Mouse (Mus musculus) embryonic facial prominence, embryonic 11.5 days (tissue): ENCODE results near the gene Atp2b1. TPM values are rescaled to one million over a fixed set of nuclear protein-coding genes. Genes with fewer than 3 reads are reported as not detected.

Experiments used
- ATAC-seq: fragments of 200-750 bp; cut with Nextera tagmentation; replicated peaks from 2 replicates; pipeline ENCODE4 v1.8.0; 2017; ENCODE audit warnings: low read depth; ENCODE audit not compliant: insufficient number of reproducible peaks, low FRiP score, low TSS enrichment
- DNase-seq: peaks from one replicate; pipeline ENCODE4 v3.0.0-alpha.2; 2015; ENCODE audit warnings: low spot score
- H3K27ac ChIP-seq: fragments of 300-500 bp; sonication (generic); replicated peaks from 2 replicates; pipeline ENCODE4 v1.5.1; 2014; ENCODE audit warnings: mild to moderate bottlenecking, low read depth, low read length, control low read depth
- H3K27me3 ChIP-seq: fragments of 300-500 bp; sonication (generic); 2 replicates; pipeline ENCODE4 v1.6.1; 2014; ENCODE audit warnings: mild to moderate bottlenecking, low read length, moderate library complexity, mixed read lengths; ENCODE audit not compliant: control insufficient read depth, insufficient read depth
- H3K36me3 ChIP-seq: fragments of 300-500 bp; sonication (generic); replicated peaks from 2 replicates; pipeline ENCODE4 v1.6.1; 2014; ENCODE audit warnings: low read depth, mild to moderate bottlenecking, low read length, moderate library complexity, mixed read lengths; ENCODE audit not compliant: control insufficient read depth, insufficient read depth
- H3K4me1 ChIP-seq: fragments of 300-500 bp; sonication (generic); 2 replicates; pipeline ENCODE4 v1.6.1; 2014; ENCODE audit warnings: low read length, mixed read lengths; ENCODE audit not compliant: control insufficient read depth, insufficient read depth
- H3K4me2 ChIP-seq: fragments of 300-500 bp; sonication (generic); 2 replicates; pipeline ENCODE4 v1.6.1; 2014; ENCODE audit warnings: low read depth, mild to moderate bottlenecking, control low read depth, low read length, moderate library complexity
- H3K4me3 ChIP-seq: fragments of 300-500 bp; sonication (generic); 2 replicates; pipeline ENCODE4 v1.5.1; 2014; ENCODE audit warnings: low read depth, low read length, control low read depth
- H3K9ac ChIP-seq: fragments of 300-500 bp; sonication (generic); replicated peaks from 2 replicates; pipeline ENCODE4 v1.6.1; 2014; ENCODE audit warnings: mild to moderate bottlenecking, control low read depth, low read length
- H3K9me3 ChIP-seq: fragments of 300-500 bp; sonication (generic); replicated peaks from 2 replicates; pipeline ENCODE4 v1.6.1; 2016; ENCODE audit warnings: mild to moderate bottlenecking, low read length, inconsistent platforms, mixed read lengths; ENCODE audit not compliant: control insufficient read depth
- WGBS: fragments of 180-500 bp; shearing (Covaris S2); extraction: QIAGEN DNeasy Blood & Tissue Kit; methylation state at CpG from one replicate; pipeline ENCODE4 v1.1.7; 2014; 5-methylcytosine and 5-hydroxymethylcytosine counted together
- polyA plus RNA-seq: library from polyadenylated mRNA; unstranded; fragments of >200 nt; fragmentation: Nextera tagmentation; extraction: Ambion mirVana; gene quantifications from 2 replicates; pipeline ENCODE4 v1.2.1, GENCODE M21; 2014

Atp2b1 gene
- polyA plus RNA-seq = 92.0 and 94.1 TPM in 2 replicates

- H3K27me3 ChIP-seq = no peaks in the 10 kb centered on the region
- DNase-seq = peak; percentile 95
- peak within 1 kb of the TSS; percentile 68 for H3K9ac ChIP-seq
- peak; percentile 93 for ATAC-seq
- H3K4me2 ChIP-seq = peak within 1 kb of the TSS; percentile 96
- no peaks in the 10 kb centered on the region for H3K9me3 ChIP-seq
- no peaks in the 10 kb centered on the region for H3K36me3 ChIP-seq
- H3K27ac ChIP-seq = peak within 1 kb of the TSS; percentile 90
- H3K4me1 ChIP-seq = no peaks in the 10 kb centered on the region; the same call in 1 of the 2 replicates
- WGBS = under 1% methylated on average over 66 of the region's 120 CpGs
- peak within 1 kb of the TSS; percentile 97 for H3K4me3 ChIP-seq
Measured at GRCm38 (mm10) chr10:98913961-98914809, at the start of gene Atp2b1. Gene Atp2b1 (plus strand): TSS chr10:98914406.

- H3K27me3 ChIP-seq = no peaks in the 10 kb centered on the region
- WGBS = 62% methylated on average over 3 of the region's 3 CpGs
- no peaks in the 10 kb centered on the region for H3K36me3 ChIP-seq
- no peak for ATAC-seq
- DNase-seq = peak; percentile 29
- no peaks in the 10 kb centered on the region for H3K4me1 ChIP-seq
- H3K4me3 ChIP-seq = no peak overlapping the region
- no peaks in the 10 kb centered on the region for H3K9me3 ChIP-seq
- H3K4me2 ChIP-seq = no peak overlapping the region
- no peak overlapping the region for H3K27ac ChIP-seq
- no peak overlapping the region for H3K9ac ChIP-seq
Measured at GRCm38 (mm10) chr10:98864851-98865250, 49.4 kb upstream of the Atp2b1 start.

- 94% methylated on average over 5 of the region's 5 CpGs for WGBS
- Histone ChIP-seq H3K36me3 (no peaks in the 10 kb centered on the region), H3K4me3 (no peak overlapping the region), H3K4me1 (no peaks in the 10 kb centered on the region), H3K27ac (no peak overlapping the region), H3K9ac (no peak overlapping the region), H3K4me2 (no peak overlapping the region), H3K27me3 (no peaks in the 10 kb centered on the region), H3K9me3 (no peaks in the 10 kb centered on the region)
- DNase-seq = no peak
- no peak for ATAC-seq
Measured at GRCm38 (mm10) chr10:98866836-98867370, 47.3 kb upstream of the Atp2b1 start.

- H3K4me3 ChIP-seq = no peak overlapping the region
- H3K9ac ChIP-seq = no peak overlapping the region
- H3K27ac ChIP-seq = no peak overlapping the region
- ATAC-seq (no peak), DNase-seq (no peak)
- WGBS = 86% methylated on average over 4 of the region's 4 CpGs
- no peaks in the 10 kb centered on the region for H3K4me1 ChIP-seq
- no peaks in the 10 kb centered on the region for H3K36me3 ChIP-seq
- no peaks in the 10 kb centered on the region for H3K27me3 ChIP-seq
- no peak overlapping the region for H3K4me2 ChIP-seq
- H3K9me3 ChIP-seq = no peaks in the 10 kb centered on the region
Measured at GRCm38 (mm10) chr10:98868351-98868908, 45.8 kb upstream of the Atp2b1 start.

- Histone ChIP-seq H3K4me3 (no peak overlapping the region), H3K4me2 (no peak overlapping the region), H3K36me3 (no peaks in the 10 kb centered on the region), H3K9me3 (no peaks in the 10 kb centered on the region), H3K27ac (no peak overlapping the region), H3K9ac (no peak overlapping the region), H3K4me1 (no peaks in the 10 kb centered on the region), H3K27me3 (no peaks in the 10 kb centered on the region)
- 66% methylated on average over 3 of the region's 3 CpGs for WGBS
- no peak for ATAC-seq
- no peak for DNase-seq
Measured at GRCm38 (mm10) chr10:98877855-98878254, 36.4 kb upstream of the Atp2b1 start.

GRCm38 (mm10) chr10:98878636-98879035, 35.6 kb upstream of the Atp2b1 start:
- no peaks in the 10 kb centered on the region for H3K9me3 ChIP-seq

GRCm38 (mm10) chr10:98880057-98880456, 34.1 kb upstream of the Atp2b1 start:
- Histone ChIP-seq H3K4me1 (no peaks in the 10 kb centered on the region), H3K4me2 (no peak overlapping the region), H3K27ac (no peak overlapping the region), H3K9me3 (no peaks in the 10 kb centered on the region), H3K27me3 (no peaks in the 10 kb centered on the region), H3K36me3 (no peaks in the 10 kb centered on the region), H3K9ac (no peak overlapping the region), H3K4me3 (no peak overlapping the region)
- ATAC-seq = no peak
- no peak for DNase-seq
- 88% methylated on average over 8 of the region's 8 CpGs for WGBS

More at GRCm38 (mm10) chr10:98878636-98879035, 35.6 kb upstream of the Atp2b1 start:
- Histone ChIP-seq H3K4me2 (no peak overlapping the region), H3K36me3 (no peaks in the 10 kb centered on the region), H3K4me3 (no peak overlapping the region), H3K27me3 (no peaks in the 10 kb centered on the region), H3K9ac (no peak overlapping the region), H3K4me1 (no peaks in the 10 kb centered on the region), H3K27ac (no peak overlapping the region)
- DNase-seq (no peak), ATAC-seq (no peak)
- WGBS = 77% methylated on average over 2 of the region's 2 CpGs

GRCm38 (mm10) chr10:98880711-98881110, 33.5 kb upstream of the Atp2b1 start:
- Histone ChIP-seq H3K4me1 (no peaks in the 10 kb centered on the region), H3K27me3 (no peaks in the 10 kb centered on the region), H3K9me3 (no peaks in the 10 kb centered on the region), H3K4me3 (no peak overlapping the region), H3K36me3 (no peaks in the 10 kb centered on the region), H3K9ac (no peak overlapping the region), H3K4me2 (no peak overlapping the region), H3K27ac (no peak overlapping the region)
- no peak for ATAC-seq
- 77% methylated on average over 2 of the region's 2 CpGs for WGBS
- no peak for DNase-seq
